8 mouse cellular contexts compared by ENCODE assay signal in the genomic region with DNA sequence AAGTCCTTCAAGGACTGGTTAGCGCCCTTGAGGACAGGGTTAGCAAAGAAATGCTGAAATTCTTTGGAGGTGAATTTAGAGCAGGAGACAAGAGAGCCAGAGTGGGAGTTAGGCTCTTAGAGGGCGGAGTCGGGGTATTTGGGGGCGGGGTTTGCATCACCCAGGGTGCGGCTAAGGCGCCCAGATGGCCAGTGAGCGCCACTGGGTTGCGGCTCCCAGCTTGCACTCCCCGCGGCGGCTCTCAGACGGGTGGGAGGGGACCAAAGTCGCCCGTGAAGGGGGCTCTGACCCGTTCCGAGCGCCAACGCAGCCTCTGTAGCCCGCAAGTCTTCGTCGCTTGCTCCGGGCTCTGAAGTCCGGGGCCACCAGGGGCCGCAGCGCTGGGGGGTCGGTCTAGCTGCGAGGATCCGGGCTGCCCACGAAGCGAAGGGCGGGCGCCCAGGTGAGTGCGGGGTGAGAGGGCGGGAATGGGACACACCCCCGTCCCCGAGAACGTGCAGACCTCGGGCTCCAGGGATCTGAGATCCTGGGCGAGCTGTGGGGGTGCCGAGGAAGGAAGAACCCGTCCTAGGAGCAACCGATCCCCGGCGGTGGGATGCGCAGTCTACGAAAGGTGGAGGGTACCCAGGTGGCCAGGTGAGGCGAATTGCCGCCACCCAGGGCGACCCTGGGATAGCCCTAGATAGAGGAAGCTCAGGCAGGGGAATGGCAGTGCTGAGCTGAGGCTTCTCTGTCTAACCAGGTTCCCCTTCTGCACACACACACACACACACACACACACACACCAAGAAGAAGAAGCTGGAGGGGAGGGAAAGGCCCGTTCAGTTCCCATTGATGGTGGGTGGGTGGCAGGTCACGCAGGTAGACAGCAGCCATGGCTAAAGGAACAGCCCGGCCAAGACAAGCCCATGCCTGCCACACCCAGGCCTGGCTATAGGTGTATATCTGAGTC. TPM values are rescaled to one million over a fixed set of nuclear protein-coding genes. Genes with fewer than 3 reads are reported as not detected.
DNase-seq lines count a peak whose midpoint lies in the region; ATAC-seq and TF ChIP-seq lines count a peak whose summit lies in the region.

A gene (plus strand): TSS at position 156 of the 952 bp plus-strand sequence.

- H3K79me2 ChIP-seq in myocyte (ENCODE audit: control insufficient read depth, insufficient read depth), result no peaks in the 10 kb centered on the region

- peak within 1 kb of the TSS; percentile 75 for H3K4me2 ChIP-seq in intestine, embryonic 14.5 days (ENCODE audit: low read length)
- H3K4me2 ChIP-seq in liver, embryonic 14.5 days (ENCODE audit: low read depth), result peak within 1 kb of the TSS; percentile 54
- H3K4me2 ChIP-seq in myocyte (ENCODE audit: low read depth), result peak within 1 kb of the TSS; percentile 34

- TF ChIP-seq EP300 in liver, embryonic 14.5 days (IDR thresholded peaks at IDR 0.05; ENCODE audit: low read depth), result no peak

- H3K9ac ChIP-seq in intestine, embryonic 14.5 days (ENCODE audit: low read length), result no peak within 1 kb of the TSS; the same call in 1 of the 2 replicates
- H3K9ac ChIP-seq in liver, embryonic 14.5 days (replicated peaks), result no peak within 1 kb of the TSS

- TF ChIP-seq POLR2A in brain, embryonic 14.5 days (IDR thresholded peaks at IDR 0.05; ENCODE audit: borderline replicate concordance, extremely low read depth, insufficient read depth, insufficient read length, poor library complexity, severe bottlenecking), result no peak
- no peak for TF ChIP-seq POLR2A in myocyte (IDR thresholded peaks at IDR 0.05; ENCODE audit: insufficient read length, low read depth)

- H3K27ac ChIP-seq in gastrocnemius, adult 2 months, result peak within 1 kb of the TSS; percentile 54
- no peak within 1 kb of the TSS for H3K27ac ChIP-seq in intestine, embryonic 14.5 days (ENCODE audit: low read depth)
- no peak within 1 kb of the TSS for H3K27ac ChIP-seq in liver, embryonic 14.5 days

- H3ac ChIP-seq in myocyte (ENCODE audit: control insufficient read depth, insufficient read length), result no peak within 1 kb of the TSS

- intact Hi-C loops in gastrocnemius, adult 2 months (cut with DNase I), result no loop called here

- H3K27me3 ChIP-seq in intestine, embryonic 14.5 days (replicated peaks; ENCODE audit: control insufficient read depth, insufficient read depth, low read length), result peaks cover 63% of the 10 kb centered on the region
- peaks cover 23% of the 10 kb centered on the region for H3K27me3 ChIP-seq in liver, embryonic 14.5 days (ENCODE audit: control insufficient read depth, insufficient read depth, low read length)
- H3K27me3 ChIP-seq in myocyte (ENCODE audit: control insufficient read depth, insufficient read depth, insufficient read length), result peaks cover 49% of the 10 kb centered on the region

- WGBS in intestine, embryonic 14.5 days, result 3% methylated on average over 52 of the region's 52 CpGs
- WGBS in liver, embryonic 14.5 days (ENCODE audit: insufficient replicate concordance), result 3% methylated on average over 52 of the region's 52 CpGs

- H3K9me3 ChIP-seq in intestine, embryonic 14.5 days (ENCODE audit: control insufficient read depth, low read length), result no peaks in the 10 kb centered on the region
- H3K9me3 ChIP-seq in liver, embryonic 14.5 days (ENCODE audit: control insufficient read depth, low read length), result no peaks in the 10 kb centered on the region

- no peak for TF ChIP-seq CTCF in brain, embryonic 14.5 days (IDR thresholded peaks at IDR 0.05; ENCODE audit: borderline replicate concordance, extremely low read depth, insufficient read depth, insufficient read length)
- no peak for TF ChIP-seq CTCF in gastrocnemius, adult 2 months (IDR thresholded peaks at IDR 0.05)
- no peak for TF ChIP-seq CTCF in liver, embryonic 14.5 days (IDR thresholded peaks at IDR 0.05; ENCODE audit: low read depth)

- no peaks in the 10 kb centered on the region for H3K36me3 ChIP-seq in intestine, embryonic 14.5 days (ENCODE audit: control insufficient read depth, insufficient read depth, low read length)
- H3K36me3 ChIP-seq in liver, embryonic 14.5 days (replicated peaks; ENCODE audit: control insufficient read depth, insufficient read depth, low read depth), result no peaks in the 10 kb centered on the region
- H3K36me3 ChIP-seq in myocyte (ENCODE audit: control insufficient read depth, insufficient read depth), result no peaks in the 10 kb centered on the region

- DNase-seq in cerebellum, postnatal 10 days, result peak; percentile 41 to 50
- no peak for DNase-seq in cerebellum, adult 9-11 months
- peak; percentile 41 for DNase-seq in brain, embryonic 14.5 days (ENCODE audit: low read depth)
- peak; percentile 62 for DNase-seq in gastrocnemius, adult 2 months
- DNase-seq in intestine, embryonic 14.5 days (ENCODE audit: low spot score), result peak; percentile 70
- DNase-seq in liver, embryonic 14.5 days (ENCODE audit: low read depth in 3 of 3, low spot score in 3 of 3), result no peak
- peak; percentile 30 for DNase-seq in thymus, postnatal 14 days

- peak within 1 kb of the TSS; percentile 67 for H3K4me3 ChIP-seq in gastrocnemius, adult 2 months
- peak within 1 kb of the TSS; percentile 43 for H3K4me3 ChIP-seq in intestine, embryonic 14.5 days (ENCODE audit: low read depth, low read length)
- peak within 1 kb of the TSS; percentile 19 to 29 for H3K4me3 ChIP-seq in liver, embryonic 14.5 days (ENCODE audit: insufficient read depth in 1 of 2, low read depth in 2 of 2, low read length in 2 of 2)
- H3K4me3 ChIP-seq in myocyte, result no peak within 1 kb of the TSS

- 0 out of 2 replicates have a peak, but pooled peaks cover 6% of the 10 kb centered on the region for H3K4me1 ChIP-seq in intestine, embryonic 14.5 days (replicated peaks; ENCODE audit: control insufficient read depth, insufficient read depth, low read length)
- H3K4me1 ChIP-seq in liver, embryonic 14.5 days (replicated peaks; ENCODE audit: control insufficient read depth in 2 of 2, insufficient read depth in 2 of 2, low read length in 1 of 2), result peaks cover 0 to 1% of the 10 kb centered on the region in 2 experiments; a peak in 1 of 4 replicates

- ATAC-seq in intestine, embryonic 14.5 days (replicated peaks; ENCODE audit: low FRiP score, low TSS enrichment, low read depth), result peak; percentile 80; the same call in 1 of the 2 replicates
- ATAC-seq in liver, embryonic 14.5 days (ENCODE audit: insufficient read depth), result no peak

TF ChIP-seq in myocyte, 11 proteins besides CTCF, POLR2A, EP300 and RAD21:
- TF ChIP-seq MAX (IDR thresholded peaks at IDR 0.05; ENCODE audit: low read depth) (no peak), MYOD1 (IDR thresholded peaks at IDR 0.05; ENCODE audit: control insufficient read depth in 1 of 3, insufficient read length in 2 of 3, low read depth in 2 of 3) (no peak), REST (IDR thresholded peaks at IDR 0.05; ENCODE audit: insufficient read depth, insufficient read length) (no peak)

RNA-seq across cellular contexts. Expression of the gene that starts here (rescaled TPM):
- 1.6 and 2.3 TPM in 2 replicates for polyA plus RNA-seq in brain, embryonic 14.5 days (2012; rRNA removed)
- under 1 TPM; 0.20 to 0.45 TPM for total RNA-seq in gastrocnemius, adult 2 months (2021)
- polyA plus RNA-seq in intestine, embryonic 14.5 days (2014; fragmentation: Nextera tagmentation; extraction: Ambion mirVana), result 4.5 and 4.7 TPM in 2 replicates
- polyA plus RNA-seq in liver, embryonic 14.5 days (2012; rRNA removed), result 5.9 and 6.0 TPM in 2 replicates
- 6.9 and 7.8 TPM in 2 replicates for polyA plus RNA-seq in liver, embryonic 14.5 days (2014; fragmentation: Nextera tagmentation; extraction: Ambion mirVana)
- 0.10 TPM for polyA plus RNA-seq in myocyte (2012; fragmentation: generic; extraction: Trizol)

Comparison
In these comparisons a context has a peak if more than half of its experiments do, and no peak if none do; other contexts are left out.
1. DNase-seq: peak in cerebellum, postnatal 10 days (2 of 2), brain, embryonic 14.5 days (single experiment), intestine, embryonic 14.5 days (single experiment) and thymus, postnatal 14 days (single experiment); none in cerebellum, adult 9-11 months (single experiment) and liver, embryonic 14.5 days (0 of 3).
2. Peak in DNase-seq, H3K4me3 ChIP-seq and H3K27ac ChIP-seq in gastrocnemius, adult 2 months; RNA of the gene not detected or under 1 TPM.
3. Peak in every context shown above with its lines, with median percentiles within 50 percentile points of each other: H3K4me2 ChIP-seq.